Mouse (Mus musculus): ENCODE measurements around the gene Rab37.

Gene Rab37

GRCm38 (mm10) chr11:115091362-115091901 is at the start of gene Rab37:
Gene Rab37, plus strand, starts transcription at chr11:115091431.
- no peak for DNase-seq (ENCODE audit: low spot score in 2 of 2)

- no peak for DNase-seq (ENCODE audit: low spot score in 2 of 2)
These were observed 43.0 kb upstream of the Rab37 start, which contains the start of gene Cd300ld3 for GRCm38 (mm10) chr11:115048259-115048658. Gene Cd300ld3, minus strand, starts transcription at chr11:115048409.

- no peak for DNase-seq (ENCODE audit: low spot score in 2 of 2)
These were observed 41.8 kb upstream of the Rab37 start for GRCm38 (mm10) chr11:115049282-115049895.

GRCm38 (mm10) chr11:115052206-115052605 is 39.0 kb upstream of the Rab37 start:
- peak; percentile 25 to 68 for DNase-seq (ENCODE audit: low spot score in 2 of 2)

- DNase-seq (ENCODE audit: low spot score in 2 of 2) = no peak
These were observed 38.2 kb upstream of the Rab37 start for GRCm38 (mm10) chr11:115052991-115053390.

- DNase-seq (ENCODE audit: low spot score in 2 of 2) = no peak
These were observed 36.7 kb upstream of the Rab37 start for GRCm38 (mm10) chr11:115054537-115054936.

GRCm38 (mm10) chr11:115058701-115059100 is 32.5 kb upstream of the Rab37 start:
- no peak for DNase-seq (ENCODE audit: low spot score in 2 of 2)

- no peak for DNase-seq (ENCODE audit: low spot score in 2 of 2)
These were observed 31.4 kb upstream of the Rab37 start for GRCm38 (mm10) chr11:115059797-115060196.

GRCm38 (mm10) chr11:115062077-115062476 is 29.2 kb upstream of the Rab37 start, which contains the start of gene Cd300e:
Gene Cd300e, minus strand, starts transcription at chr11:115062177.
- no peak for DNase-seq (ENCODE audit: low spot score in 2 of 2)

GRCm38 (mm10) chr11:115066768-115067167 is 24.5 kb upstream of the Rab37 start:
- no peak for DNase-seq (ENCODE audit: low spot score in 2 of 2)

GRCm38 (mm10) chr11:115071015-115071551 is 20.1 kb upstream of the Rab37 start:
- DNase-seq (ENCODE audit: low spot score in 2 of 2) = no peak

GRCm38 (mm10) chr11:115071631-115072294 is 19.5 kb upstream of the Rab37 start:
- no peak for DNase-seq (ENCODE audit: low spot score in 2 of 2)

- DNase-seq (ENCODE audit: low spot score in 2 of 2) = no peak
These were observed 18.2 kb upstream of the Rab37 start for GRCm38 (mm10) chr11:115073002-115073401.

GRCm38 (mm10) chr11:115075407-115075806 is 15.8 kb upstream of the Rab37 start:
- DNase-seq (ENCODE audit: low spot score in 2 of 2) = no peak

- DNase-seq (ENCODE audit: low spot score in 2 of 2) = no peak
These were observed 15.4 kb upstream of the Rab37 start for GRCm38 (mm10) chr11:115075859-115076258.

- DNase-seq (ENCODE audit: low spot score in 2 of 2) = no peak
These were observed 13.8 kb upstream of the Rab37 start for GRCm38 (mm10) chr11:115077436-115077835.

- DNase-seq (ENCODE audit: low spot score in 2 of 2) = no peak
These were observed 12.6 kb upstream of the Rab37 start for GRCm38 (mm10) chr11:115078680-115079079.

- peak; percentile 25 to 65 for DNase-seq (ENCODE audit: low spot score in 2 of 2)
These were observed 10.3 kb upstream of the Rab37 start for GRCm38 (mm10) chr11:115080886-115081285.

- DNase-seq (ENCODE audit: low spot score in 2 of 2) = no peak
These were observed 9.9 kb upstream of the Rab37 start for GRCm38 (mm10) chr11:115081373-115081772.

GRCm38 (mm10) chr11:115082196-115082595 is 9.0 kb upstream of the Rab37 start:
- no peak for DNase-seq (ENCODE audit: low spot score in 2 of 2)

- DNase-seq (ENCODE audit: low spot score in 2 of 2) = peak; percentile 59 to 88
These were observed 7.7 kb upstream of the Rab37 start for GRCm38 (mm10) chr11:115083376-115084139.

GRCm38 (mm10) chr11:115084595-115084994 is 6.6 kb upstream of the Rab37 start:
- no peak for DNase-seq (ENCODE audit: low spot score in 2 of 2)
